Mouse (Mus musculus) kidney, postnatal 25 days (tissue): ENCODE measurements around the gene Iars2.

Experiments
- DNase-seq, 2 experiments: peaks; one replicate each; pipeline ENCODE4 v3.0.0; 2021; ENCODE audit warnings: mixed read lengths in 2 of 2

Iars2 gene

GRCm38 (mm10) chr1:185275976-185276375 lies 53.2 kb downstream of the Iars2 start:
- no peak for DNase-seq

GRCm38 (mm10) chr1:185274819-185275545 lies 54.2 kb downstream of the Iars2 start:
- no peak for DNase-seq

GRCm38 (mm10) chr1:185271373-185271772 lies 57.8 kb downstream of the Iars2 start:
- no peak for DNase-seq

GRCm38 (mm10) chr1:185270403-185271097 lies 58.6 kb downstream of the Iars2 start:
- no peak for DNase-seq

- no peak for DNase-seq
Observed at GRCm38 (mm10) chr1:185268675-185269074, 60.5 kb downstream of the Iars2 start.

GRCm38 (mm10) chr1:185262565-185262964 lies 66.6 kb downstream of the Iars2 start:
- no peak for DNase-seq

GRCm38 (mm10) chr1:185256753-185257152 lies 72.4 kb downstream of the Iars2 start:
- peak; percentile 66 to 81 for DNase-seq

GRCm38 (mm10) chr1:185255336-185255735 lies 73.9 kb downstream of the Iars2 start:
- DNase-seq: no peak

- DNase-seq: peak in 1 of 2 experiments; percentile 16
Observed at GRCm38 (mm10) chr1:185253140-185253892, 75.9 kb downstream of the Iars2 start.

- DNase-seq: no peak
Observed at GRCm38 (mm10) chr1:185252351-185252750, 76.8 kb downstream of the Iars2 start.

GRCm38 (mm10) chr1:185248728-185249127 lies 80.5 kb downstream of the Iars2 start:
- peak in 1 of 2 experiments; percentile 17 for DNase-seq

GRCm38 (mm10) chr1:185247429-185248085 lies 81.6 kb downstream of the Iars2 start:
- DNase-seq: no peak

- DNase-seq: no peak
Observed at GRCm38 (mm10) chr1:185245456-185245855, 83.7 kb downstream of the Iars2 start.

- DNase-seq: no peak
Observed at GRCm38 (mm10) chr1:185243013-185243412, 86.2 kb downstream of the Iars2 start.

- no peak for DNase-seq
Observed at GRCm38 (mm10) chr1:185236530-185236929, 92.7 kb downstream of the Iars2 start.

- no peak for DNase-seq
Observed at GRCm38 (mm10) chr1:185235837-185236236, 93.4 kb downstream of the Iars2 start.
